Mouse (Mus musculus) layer of hippocampus, adult 2 months (tissue): ENCODE measurements around the gene Rc3h2. TPM values are rescaled to one million over a fixed set of nuclear protein-coding genes. Genes with fewer than 3 reads are reported as not detected.
A peak's percentile ranks its signal among the peaks of the same experiment; 100 is the strongest.

Experiments used
- DNase-seq, 2 experiments: peaks; one replicate each; pipeline ENCODE4 v3.0.0; 2022; ENCODE audit warnings: low spot score in 2 of 2
- H3K27ac ChIP-seq: fragments of 200-600 bp; 2 replicates; pipeline ENCODE4 v1.8.1; 2022
- H3K4me3 ChIP-seq: fragments of 200-600 bp; 2 replicates; pipeline ENCODE4 v1.8.1; 2022; ENCODE audit warnings: mild to moderate bottlenecking
- CTCF ChIP-seq: fragments of 200-600 bp; conservative IDR thresholded peaks from 2 replicates; pipeline ENCODE4 v1.8.1; 2022; ENCODE audit warnings: antibody characterized with exemption, mild to moderate bottlenecking, moderate library complexity
- long read RNA-seq, 2 experiments: library from polyadenylated mRNA; stranded (forward); transcript quantifications; one replicate each; pipeline ENCODE4 v2.0.0; 2021; ENCODE audit warnings: borderline mapping rate in 2 of 2
- total RNA-seq, 2 experiments: library from RNA; stranded (reverse); gene quantifications; 2 replicates each; pipeline ENCODE4 v1.2.3; 2021

Rc3h2 gene
- 10 to 100 TPM; 85.9 to 91.9 TPM for total RNA-seq
- long read RNA-seq, experiment 1, full-length matches to known transcripts: 1 of 18 reads
- long read RNA-seq, experiment 1, partial matches to known transcripts: 1 of 18 reads
- long read RNA-seq, experiment 1, other reads (novel, unspliced or antisense): 16 of 18 reads
- long read RNA-seq, experiment 2, full-length matches to known transcripts: 2 of 16 reads
- long read RNA-seq, experiment 2, partial matches to known transcripts: 1 of 16 reads
- long read RNA-seq, experiment 2, other reads (novel, unspliced or antisense): 13 of 16 reads

DNA sequence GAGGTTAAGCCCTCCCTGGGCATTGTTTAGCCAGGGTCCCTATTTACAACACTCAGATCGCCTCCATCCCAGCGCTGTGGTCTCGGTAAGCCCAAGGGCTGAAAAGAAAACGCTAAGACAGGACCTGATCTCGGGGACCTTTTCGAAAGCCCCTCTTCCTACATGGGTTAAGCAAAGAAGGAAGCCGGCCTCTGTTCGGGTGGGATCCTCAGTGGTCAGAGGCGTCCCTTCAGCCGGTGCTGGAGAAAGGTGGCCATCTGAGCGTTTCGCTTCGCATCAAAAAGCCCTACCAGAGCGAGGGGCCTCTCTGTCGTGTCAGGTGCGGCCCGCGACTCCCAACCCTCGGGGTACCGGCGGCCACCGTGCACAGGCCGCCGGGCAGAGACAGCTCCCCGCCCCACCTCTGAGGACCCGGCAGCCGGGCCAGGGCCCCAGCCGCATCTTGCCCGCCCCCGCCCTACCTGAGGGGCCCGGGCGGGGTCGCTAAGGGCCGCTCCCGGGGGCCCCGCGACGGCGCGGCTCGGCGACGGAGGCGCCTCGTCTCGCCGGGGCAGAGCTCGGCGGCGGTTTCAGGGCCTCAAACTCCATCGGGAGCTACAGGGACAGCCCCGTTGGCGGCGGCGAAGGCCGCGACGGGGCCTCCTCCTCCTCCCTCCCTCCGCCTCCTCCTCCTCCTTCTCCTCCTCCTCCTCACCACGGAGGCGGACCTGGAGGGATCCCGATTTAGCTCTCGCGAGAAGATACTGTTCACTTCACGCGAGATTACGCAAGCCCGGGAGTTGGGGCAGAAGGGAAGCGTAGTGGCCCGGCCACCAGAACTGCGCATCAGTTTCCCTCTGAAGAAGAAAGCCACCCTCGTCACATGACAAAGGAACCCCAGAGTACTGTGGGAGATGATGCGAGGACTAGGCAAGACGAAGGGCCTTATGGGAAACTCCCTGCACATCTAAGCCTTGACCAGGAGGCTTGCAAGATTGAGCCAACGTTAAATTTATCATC, at the start of gene Rc3h2:
Gene Rc3h2, minus strand, starts transcription at position 598 of the 999 bp plus-strand sequence.
- peak within 1 kb of the TSS; percentile 71 for H3K4me3 ChIP-seq
- H3K27ac ChIP-seq: peak within 1 kb of the TSS; percentile 98
- peak; percentile 96 to 97 for DNase-seq
- TF ChIP-seq CTCF: no peak

DNA sequence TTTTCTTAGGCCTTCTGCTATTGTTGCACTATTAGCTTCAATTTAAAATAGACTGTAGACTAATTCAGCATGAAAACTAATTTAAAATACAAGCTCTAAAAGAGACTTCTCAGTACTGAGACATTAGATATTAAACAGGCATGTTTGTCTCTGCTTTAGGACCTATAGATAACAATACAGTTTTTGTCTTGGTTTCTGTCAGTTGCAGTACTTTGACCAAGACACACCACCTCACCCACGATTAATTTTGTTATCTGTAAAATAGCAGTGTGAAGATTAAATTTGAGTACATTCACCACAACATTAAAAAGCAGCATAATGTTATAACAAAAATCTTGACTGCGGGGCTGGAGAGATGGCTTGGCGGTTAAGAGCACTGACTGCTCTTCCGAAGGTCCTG, 43.6 kb upstream of the Rc3h2 start:
- no peak overlapping the region for H3K27ac ChIP-seq
- no peak for DNase-seq
- no peak for TF ChIP-seq CTCF
- H3K4me3 ChIP-seq: no peak overlapping the region

DNA sequence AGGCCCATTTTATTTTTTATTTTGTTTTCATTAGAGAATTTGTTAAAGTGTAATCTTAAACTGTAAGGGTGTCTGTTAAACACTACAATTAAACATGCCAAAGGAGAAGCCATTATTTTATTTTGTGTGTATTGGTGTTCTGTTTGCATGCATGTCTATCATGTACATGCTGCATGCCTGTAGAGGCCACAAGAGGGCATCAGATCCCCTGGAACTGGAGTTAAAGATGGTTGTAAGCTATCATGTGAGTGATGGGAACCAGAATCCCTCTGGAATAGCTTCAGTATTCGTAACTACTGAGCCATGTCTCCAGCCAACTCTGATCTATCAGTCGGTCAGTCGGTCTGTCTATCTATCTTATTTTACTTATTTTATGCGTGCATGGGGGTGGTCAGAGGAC, 38.0 kb upstream of the Rc3h2 start:
- peak; percentile 47 for TF ChIP-seq CTCF
- no peak for DNase-seq
- Histone ChIP-seq H3K4me3 (no peak overlapping the region), H3K27ac (no peak overlapping the region)

DNA sequence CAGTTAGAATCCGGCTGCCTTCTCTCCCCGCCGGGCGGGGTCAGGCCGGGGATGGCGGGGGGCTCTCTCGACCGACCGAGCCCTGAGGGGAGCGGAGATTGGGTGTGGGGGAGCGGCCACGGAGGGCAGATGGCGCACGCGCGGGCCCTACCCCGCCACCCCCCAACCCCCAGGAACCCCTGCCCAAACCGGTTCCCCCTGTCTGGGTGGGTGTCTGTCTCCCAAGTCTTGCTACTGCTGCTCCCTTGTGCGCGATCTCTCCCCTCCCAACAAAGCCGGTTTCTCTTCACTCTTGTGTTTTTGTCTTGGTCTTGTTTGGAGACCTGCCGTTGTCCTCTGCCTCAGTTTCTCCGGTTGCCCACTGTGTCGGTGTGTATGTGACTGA, 29.7 kb upstream of the Rc3h2 start:
- DNase-seq: no peak
- Histone ChIP-seq H3K4me3 (peak overlapping the region; percentile 90), H3K27ac (peak overlapping the region; percentile 89)
- TF ChIP-seq CTCF: no peak

DNA sequence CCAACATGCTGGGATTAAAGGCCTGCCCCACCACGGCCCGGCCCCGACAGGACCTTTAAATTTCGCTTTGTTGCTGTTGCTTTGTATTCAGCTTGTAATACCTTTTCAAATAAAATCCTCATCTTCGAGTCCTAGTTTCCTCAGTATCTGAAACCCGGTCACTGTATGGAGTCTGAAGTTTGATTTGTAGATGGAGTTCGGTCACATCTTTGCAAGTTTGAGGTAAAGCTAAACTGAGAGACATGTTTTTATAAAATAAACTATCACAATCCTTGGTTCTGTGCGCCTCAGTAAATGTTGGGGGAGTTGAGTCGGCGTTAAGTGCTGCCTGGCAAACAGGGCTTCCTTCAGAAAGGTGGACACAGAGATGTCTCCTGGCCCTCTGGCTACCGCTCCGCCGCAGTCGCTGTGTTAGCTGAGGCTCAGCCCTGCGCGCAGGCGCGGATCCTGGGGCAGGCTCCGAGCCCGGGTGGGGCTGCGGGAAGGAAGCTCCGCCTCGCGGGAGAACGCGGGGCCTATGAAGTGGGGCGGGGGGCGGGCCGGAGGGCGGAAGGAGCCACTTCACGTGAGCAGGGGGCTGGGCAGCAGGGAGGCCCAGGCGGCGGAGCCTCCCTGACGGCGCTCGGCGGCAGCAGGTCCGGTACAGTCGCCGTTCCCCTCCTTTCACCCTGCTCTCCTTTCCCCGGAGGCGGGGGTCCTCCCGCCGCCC, 29.1 kb upstream of the Rc3h2 start:
- DNase-seq: peak; percentile 93 to 94
- Histone ChIP-seq H3K4me3 (peak overlapping the region; percentile 90), H3K27ac (peak overlapping the region; percentile 89)
- TF ChIP-seq CTCF: no peak

DNA sequence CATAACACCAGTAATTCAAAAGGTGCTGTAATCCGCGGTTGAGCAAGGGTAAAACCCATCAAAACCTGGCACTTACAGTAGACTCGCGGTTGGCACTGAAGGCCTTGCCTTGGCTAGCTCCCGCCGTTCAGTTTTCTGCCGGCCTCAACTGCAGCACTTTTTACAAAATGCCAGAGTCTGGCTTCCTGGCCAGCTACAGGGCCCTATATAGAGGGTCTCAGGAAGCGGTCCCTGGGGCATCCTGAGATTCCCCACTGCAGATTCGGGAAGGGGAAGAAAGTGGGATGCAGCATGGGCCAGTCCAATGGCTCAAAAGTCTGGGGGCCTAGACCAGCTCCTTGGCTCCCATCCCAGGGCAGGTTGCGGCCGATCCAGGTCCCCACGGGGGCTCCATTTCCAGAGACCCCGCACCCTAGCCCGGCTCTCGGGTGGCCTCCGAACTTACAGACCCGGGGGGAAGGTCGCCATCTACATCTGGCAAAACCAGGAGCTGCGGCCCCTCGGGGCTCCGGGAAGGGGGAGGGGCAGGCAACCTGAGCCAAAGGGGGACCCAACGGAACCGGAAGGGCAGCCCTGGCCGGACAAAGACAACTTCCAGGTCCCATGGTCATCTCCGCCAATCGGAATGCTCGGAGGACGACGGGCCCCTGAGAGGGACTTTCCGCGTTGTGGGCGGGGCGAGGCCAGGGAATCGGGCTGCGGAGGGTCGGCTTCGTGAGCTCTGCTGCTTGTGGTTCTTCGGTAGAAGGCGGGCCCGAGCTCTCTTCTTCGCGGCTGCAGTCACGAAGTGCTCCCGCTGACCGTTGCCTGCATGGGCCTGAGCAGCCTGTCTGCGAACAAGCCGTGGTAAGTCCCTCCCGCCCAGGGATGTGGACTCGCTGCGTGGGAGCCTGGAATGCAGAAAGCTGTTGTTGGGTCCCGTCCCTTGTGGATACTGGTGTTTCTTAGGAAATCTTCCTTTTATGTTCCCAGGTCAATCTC, 20.2 kb upstream of the Rc3h2 start, which contains the start of the genes Zbtb26, Zbtb6 and Rabgap1:
Gene Zbtb26, minus strand, starts transcription at position 525 of the 981 bp plus-strand sequence.
Gene Zbtb6, minus strand, starts transcription at position 561 of the 981 bp plus-strand sequence.
Gene Rabgap1, plus strand, starts transcription at position 669 of the 981 bp plus-strand sequence.
- DNase-seq: peak; percentile 95 to 96
- Histone ChIP-seq H3K27ac (peak within 1 kb of the TSS; percentile 92), H3K4me3 (peak within 1 kb of the TSS; percentile 94)
- no peak for TF ChIP-seq CTCF

DNA sequence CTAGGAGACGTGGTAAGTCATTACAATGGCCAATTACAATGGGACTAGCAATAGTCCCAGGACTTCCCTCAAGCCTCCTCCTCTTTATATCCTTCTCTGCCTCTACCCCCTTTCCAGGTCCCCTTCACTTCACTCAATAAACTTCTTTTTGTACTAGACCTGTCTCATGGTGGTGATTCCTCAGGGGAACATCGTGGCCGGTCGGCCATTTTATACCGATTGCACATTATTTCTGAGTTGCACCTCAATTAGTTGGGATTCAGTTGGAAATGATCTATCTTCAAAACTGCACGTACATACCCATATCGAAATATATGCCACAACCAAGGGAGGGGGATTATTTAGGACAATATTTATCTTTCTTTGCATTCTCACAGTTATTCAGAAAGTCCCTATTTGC, 8.9 kb upstream of the Rc3h2 start:
- H3K4me3 ChIP-seq: peak overlapping the region; percentile 57
- no peak for TF ChIP-seq CTCF
- peak overlapping the region; percentile 96 for H3K27ac ChIP-seq
- no peak for DNase-seq

DNA sequence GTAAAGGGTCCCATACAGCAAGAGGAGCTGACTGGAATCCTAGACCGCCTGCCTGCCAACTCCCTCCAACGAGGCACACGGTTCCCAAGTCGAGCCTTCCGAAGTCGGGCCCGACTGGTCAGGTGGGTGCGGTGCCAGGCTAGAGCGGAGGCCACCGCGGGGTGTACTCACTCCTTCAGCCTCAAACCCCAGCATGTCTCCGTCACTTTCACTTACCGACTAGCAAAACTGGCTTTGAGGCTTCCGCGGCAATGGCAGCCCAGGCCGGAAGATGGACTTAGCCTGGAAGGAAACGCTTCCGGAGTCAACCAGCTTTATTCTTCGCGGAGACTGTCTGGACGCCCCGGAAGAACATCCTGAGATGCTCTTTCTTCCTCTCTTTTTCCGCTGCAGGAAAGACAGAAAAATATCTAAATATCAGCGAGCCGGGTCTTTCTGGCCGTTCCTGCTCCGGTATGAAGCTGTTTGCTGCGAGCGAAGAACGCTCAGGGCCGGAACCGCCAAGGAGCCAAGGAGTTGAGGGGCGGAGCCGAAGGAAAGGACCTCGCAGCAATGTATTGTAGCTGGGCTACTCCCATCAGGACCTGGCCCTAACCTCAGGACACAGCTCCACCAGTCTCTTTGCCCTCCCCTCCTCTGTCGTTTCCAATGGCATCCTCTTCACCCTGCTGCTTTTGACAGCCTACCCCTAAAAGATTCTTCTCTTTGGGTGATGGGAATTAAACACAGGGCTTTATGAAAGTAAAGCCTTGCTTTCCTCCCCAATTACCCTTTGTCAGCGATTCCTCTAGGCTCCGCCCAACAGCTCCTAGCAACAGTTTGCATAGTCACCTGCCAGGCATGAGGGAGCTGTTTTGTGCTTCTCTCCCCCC, 8.1 kb upstream of the Rc3h2 start:
- peak; percentile 83 to 90 for DNase-seq
- TF ChIP-seq CTCF: no peak; the same call in 1 of the 2 replicates
- Histone ChIP-seq H3K27ac (peak overlapping the region; percentile 96), H3K4me3 (peak overlapping the region; percentile 57)

DNA sequence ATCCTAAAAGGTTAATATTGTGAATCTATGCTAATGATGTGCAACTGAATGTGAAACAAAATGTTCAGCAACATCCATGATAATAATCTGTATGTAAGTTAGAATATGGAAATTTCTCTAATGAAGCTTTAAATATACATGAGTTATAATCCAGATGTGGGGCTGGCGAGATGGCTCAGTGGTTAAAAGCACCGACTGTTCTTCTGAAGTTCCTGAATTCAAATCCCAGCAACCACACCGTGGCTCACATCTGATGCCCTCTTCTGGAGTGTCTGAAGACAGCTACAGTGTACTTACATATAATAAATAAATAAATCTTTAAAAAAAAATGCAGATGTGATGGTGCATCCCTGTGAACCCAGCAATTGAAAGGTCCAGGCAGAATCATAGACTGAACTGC, 968 bp upstream of the Rc3h2 start:
- no peak for DNase-seq
- Histone ChIP-seq H3K4me3 (peak overlapping the region; percentile 71; the same call in 1 of the 2 replicates), H3K27ac (peak overlapping the region; percentile 98)
- TF ChIP-seq CTCF: no peak; the same call in 1 of the 2 replicates

DNA sequence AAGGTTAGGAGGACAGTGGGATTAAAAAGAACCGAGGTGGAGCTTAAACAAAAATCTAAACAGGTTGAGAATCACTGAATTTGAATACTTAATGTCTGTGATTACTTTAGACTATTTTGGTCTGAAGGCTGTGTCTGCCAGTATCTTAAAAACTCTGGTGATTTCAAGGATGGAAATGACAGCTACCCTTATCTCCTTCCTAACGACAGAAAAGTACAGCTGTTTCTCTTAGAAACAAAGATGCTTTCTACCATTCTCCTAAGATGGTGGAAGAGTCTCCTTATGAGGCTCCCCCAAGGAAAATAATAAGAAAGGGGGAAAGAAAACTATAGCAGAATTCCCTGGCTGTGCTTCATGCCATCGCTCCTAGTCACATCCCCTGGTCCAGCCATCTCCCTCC, 800 bp downstream of the Rc3h2 start:
- no peak for TF ChIP-seq CTCF
- Histone ChIP-seq H3K27ac (peak overlapping the region; percentile 98), H3K4me3 (peak overlapping the region; percentile 71)
- DNase-seq: no peak
